Mouse (Mus musculus) liver, postnatal 0 days (tissue): Measurements from ENCODE around the gene Pdzrn3. TPM values are rescaled to one million over a fixed set of nuclear protein-coding genes. Genes with fewer than 3 reads are reported as not detected.

ENCODE experiments used
- ATAC-seq: fragments of 200-750 bp; cut with Nextera tagmentation; 2 replicates; pipeline ENCODE4 v1.8.0; 2017; ENCODE audit warnings: mild to moderate bottlenecking, moderate library complexity
- DNase-seq: peaks from one replicate; pipeline ENCODE4 v3.0.0-alpha.2; 2016
- H3K27ac ChIP-seq: fragments of 300-500 bp; sonication (generic); 2 replicates; pipeline ENCODE4 v1.5.1; 2014; ENCODE audit warnings: antibody characterized with exemption, moderate library complexity, mild to moderate bottlenecking, low read depth
- H3K27me3 ChIP-seq: fragments of 300-500 bp; sonication (generic); 2 replicates; pipeline ENCODE4 v1.6.1; 2014; ENCODE audit warnings: low read length, control low read depth, mixed read lengths; ENCODE audit not compliant: insufficient read depth
- H3K36me3 ChIP-seq: fragments of 300-500 bp; sonication (generic); replicated peaks from 2 replicates; pipeline ENCODE4 v1.6.1; 2014; ENCODE audit warnings: mild to moderate bottlenecking, control low read depth, low read length, moderate library complexity, mixed read lengths; ENCODE audit not compliant: insufficient read depth
- H3K4me1 ChIP-seq: fragments of 300-500 bp; sonication (generic); 2 replicates; pipeline ENCODE4 v1.6.1; 2014; ENCODE audit warnings: antibody characterized with exemption, mild to moderate bottlenecking, control low read depth; ENCODE audit not compliant: insufficient read depth
- H3K4me2 ChIP-seq: fragments of 300-500 bp; sonication (generic); 2 replicates; pipeline ENCODE4 v1.6.1; 2014; ENCODE audit warnings: low read depth, mild to moderate bottlenecking, low read length, moderate library complexity, mixed read lengths
- H3K4me3 ChIP-seq: fragments of 300-500 bp; sonication (generic); 2 replicates; pipeline ENCODE4 v1.5.1; 2014; ENCODE audit warnings: low read depth, low read length
- H3K9ac ChIP-seq: fragments of 300-500 bp; sonication (generic); replicated peaks from 2 replicates; pipeline ENCODE4 v1.6.1; 2014; ENCODE audit warnings: mild to moderate bottlenecking, moderate library complexity
- H3K9me3 ChIP-seq: fragments of 300-500 bp; sonication (generic); 2 replicates; pipeline ENCODE4 v1.6.1; 2016; ENCODE audit warnings: mild to moderate bottlenecking, control low read depth, low read length, mixed read lengths
- CTCF ChIP-seq: sonication (generic); IDR thresholded peaks from 2 replicates; pipeline ENCODE4 v1.5.1; 2016; ENCODE audit warnings: antibody characterized with exemption, low read depth
- EP300 ChIP-seq: IDR thresholded peaks from 2 replicates; pipeline ENCODE4 v1.6.1; 2016; ENCODE audit warnings: antibody characterized with exemption, low read depth, mild to moderate bottlenecking
- WGBS: fragments of 180-500 bp; shearing (Covaris S2); extraction: QIAGEN DNeasy Blood & Tissue Kit; methylation state at CpG from one replicate; pipeline ENCODE4 v1.1.7; 2014; ENCODE audit not compliant: insufficient replicate concordance; 5-methylcytosine and 5-hydroxymethylcytosine counted together
- polyA plus RNA-seq: library from polyadenylated mRNA; unstranded; fragments of >200 nt; fragmentation: Nextera tagmentation; extraction: Ambion mirVana; gene quantifications from 2 replicates; pipeline ENCODE4 v1.2.1, GENCODE M21; 2015

The Pdzrn3 gene
- polyA plus RNA-seq, 1 experiment from 2014 or later: 0.69 TPM

- no peaks in the 10 kb centered on the region for H3K36me3 ChIP-seq
- WGBS: 15% methylated on average over 5 of the region's 5 CpGs
- H3K27ac ChIP-seq: no peak overlapping the region
- no peak overlapping the region for H3K9ac ChIP-seq
- peak; percentile 72 for DNase-seq
- ATAC-seq: no peak
- no peak overlapping the region for H3K4me3 ChIP-seq
- H3K4me1 ChIP-seq: no peaks in the 10 kb centered on the region
- H3K27me3 ChIP-seq: peaks cover 8% of the 10 kb centered on the region; the same call in 1 of the 2 replicates
- no peaks in the 10 kb centered on the region for H3K9me3 ChIP-seq
- no peak for TF ChIP-seq EP300
- peak; percentile 89 for TF ChIP-seq CTCF
- H3K4me2 ChIP-seq: no peak overlapping the region
Measured at GRCm38 (mm10) chr6:101197642-101198041, 180.1 kb downstream of the Pdzrn3 start.

- Histone ChIP-seq H3K4me2 (no peak overlapping the region), H3K9me3 (no peaks in the 10 kb centered on the region), H3K4me3 (no peak overlapping the region), H3K36me3 (no peaks in the 10 kb centered on the region), H3K27me3 (peaks cover 8% of the 10 kb centered on the region; the same call in 1 of the 2 replicates), H3K9ac (no peak overlapping the region), H3K4me1 (no peaks in the 10 kb centered on the region), H3K27ac (no peak overlapping the region)
- no peak for TF ChIP-seq EP300
- TF ChIP-seq CTCF: no peak
- 60% methylated on average over 5 of the region's 5 CpGs for WGBS
- ATAC-seq: no peak
- no peak for DNase-seq
Measured at GRCm38 (mm10) chr6:101195891-101196290, 181.8 kb downstream of the Pdzrn3 start.

GRCm38 (mm10) chr6:101194386-101194925 is 183.2 kb downstream of the Pdzrn3 start:
- Histone ChIP-seq H3K36me3 (no peaks in the 10 kb centered on the region), H3K4me2 (no peak overlapping the region), H3K4me1 (no peaks in the 10 kb centered on the region), H3K27ac (no peak overlapping the region), H3K4me3 (no peak overlapping the region), H3K9me3 (no peaks in the 10 kb centered on the region; the same call in 1 of the 2 replicates), H3K9ac (no peak overlapping the region), H3K27me3 (peaks cover 8% of the 10 kb centered on the region; the same call in 1 of the 2 replicates)
- ATAC-seq: no peak
- TF ChIP-seq EP300 (no peak), CTCF (no peak)
- DNase-seq: no peak
- WGBS: 55% methylated on average over 8 of the region's 8 CpGs

- Histone ChIP-seq H3K36me3 (no peaks in the 10 kb centered on the region), H3K4me1 (no peaks in the 10 kb centered on the region), H3K4me3 (no peak overlapping the region), H3K27ac (no peak overlapping the region), H3K9me3 (no peaks in the 10 kb centered on the region; the same call in 1 of the 2 replicates), H3K4me2 (no peak overlapping the region), H3K9ac (no peak overlapping the region), H3K27me3 (no peaks in the 10 kb centered on the region)
- DNase-seq (no peak), ATAC-seq (no peak)
- TF ChIP-seq EP300 (no peak), CTCF (no peak)
- 83% methylated on average over 5 of the region's 5 CpGs for WGBS
Measured at GRCm38 (mm10) chr6:101191576-101191975, 186.1 kb downstream of the Pdzrn3 start.

- Histone ChIP-seq H3K27ac (no peak overlapping the region), H3K9ac (no peak overlapping the region), H3K4me3 (no peak overlapping the region), H3K36me3 (no peaks in the 10 kb centered on the region), H3K9me3 (no peaks in the 10 kb centered on the region; the same call in 1 of the 2 replicates), H3K4me1 (0 out of 2 replicates have a peak, but pooled peaks cover 2% of the 10 kb centered on the region), H3K4me2 (no peak overlapping the region), H3K27me3 (no peaks in the 10 kb centered on the region)
- 59% methylated on average over 6 of the region's 6 CpGs for WGBS
- no peak for ATAC-seq
- no peak for DNase-seq
- TF ChIP-seq EP300: no peak
- no peak for TF ChIP-seq CTCF
Measured at GRCm38 (mm10) chr6:101187322-101187721, 190.4 kb downstream of the Pdzrn3 start.

- Histone ChIP-seq H3K4me1 (0 out of 2 replicates have a peak, but pooled peaks cover 2% of the 10 kb centered on the region), H3K4me3 (no peak overlapping the region), H3K27ac (no peak overlapping the region), H3K9ac (no peak overlapping the region), H3K27me3 (no peaks in the 10 kb centered on the region), H3K4me2 (no peak overlapping the region), H3K36me3 (no peaks in the 10 kb centered on the region), H3K9me3 (no peaks in the 10 kb centered on the region; the same call in 1 of the 2 replicates)
- TF ChIP-seq CTCF (no peak), EP300 (no peak)
- no peak for ATAC-seq
- DNase-seq: no peak
- WGBS: 36% methylated on average over 3 of the region's 3 CpGs
Measured at GRCm38 (mm10) chr6:101186887-101187286, 190.8 kb downstream of the Pdzrn3 start.
